Mouse (Mus musculus) intestine, embryonic 14.5 days (tissue): ENCODE measurements around the gene 1700040F15Rik. TPM values are rescaled to one million over a fixed set of nuclear protein-coding genes. Genes with fewer than 3 reads are reported as not detected.
"Not testable (repeated sequence)": the region's sequence is repeated elsewhere in the genome, so short reads cannot be mapped to it uniquely, and the experiment has no call there.

Experiments used
- ATAC-seq: fragments of 200-750 bp; cut with Nextera tagmentation; replicated peaks from 2 replicates; pipeline ENCODE4 v1.8.0; 2017; ENCODE audit warnings: low read depth, moderate number of reproducible peaks, moderate TSS enrichment, moderate library complexity; ENCODE audit not compliant: low FRiP score, low TSS enrichment
- DNase-seq: peaks from one replicate; pipeline ENCODE4 v3.0.0-alpha.2; 2018; ENCODE audit warnings: low spot score
- H3K27ac ChIP-seq: fragments of 300-500 bp; sonication (generic); 2 replicates; pipeline ENCODE4 v1.5.1; 2014; ENCODE audit warnings: low read depth, mild to moderate bottlenecking, control low read depth
- H3K27me3 ChIP-seq: fragments of 300-500 bp; sonication (generic); replicated peaks from 2 replicates; pipeline ENCODE4 v1.6.1; 2014; ENCODE audit warnings: low read length, control low read depth; ENCODE audit not compliant: control insufficient read depth, insufficient read depth
- H3K36me3 ChIP-seq: fragments of 300-500 bp; sonication (generic); 2 replicates; pipeline ENCODE4 v1.6.1; 2014; ENCODE audit warnings: low read length, control low read depth; ENCODE audit not compliant: control insufficient read depth, insufficient read depth
- H3K4me1 ChIP-seq: fragments of 300-500 bp; sonication (generic); replicated peaks from 2 replicates; pipeline ENCODE4 v1.6.1; 2014; ENCODE audit warnings: low read length, control low read depth, mixed read lengths; ENCODE audit not compliant: control insufficient read depth, insufficient read depth
- H3K4me2 ChIP-seq: fragments of 300-500 bp; sonication (generic); 2 replicates; pipeline ENCODE4 v1.6.1; 2014; ENCODE audit warnings: low read length
- H3K4me3 ChIP-seq: fragments of 300-500 bp; sonication (generic); 2 replicates; pipeline ENCODE4 v1.5.1; 2014; ENCODE audit warnings: low read depth, low read length, control low read depth, mixed read lengths
- H3K9ac ChIP-seq: fragments of 300-500 bp; sonication (generic); 2 replicates; pipeline ENCODE4 v1.6.1; 2014; ENCODE audit warnings: mild to moderate bottlenecking, low read length
- H3K9me3 ChIP-seq: fragments of 300-500 bp; sonication (generic); 2 replicates; pipeline ENCODE4 v1.6.1; 2016; ENCODE audit warnings: low read length, control low read depth; ENCODE audit not compliant: control insufficient read depth
- WGBS: fragments of 180-500 bp; shearing (Covaris S2); extraction: QIAGEN DNeasy Blood & Tissue Kit; methylation state at CpG from one replicate; pipeline ENCODE4 v1.1.7; 2014; 5-methylcytosine and 5-hydroxymethylcytosine counted together
- polyA plus RNA-seq: library from polyadenylated mRNA; unstranded; fragments of >200 nt; fragmentation: Nextera tagmentation; extraction: Ambion mirVana; gene quantifications from 2 replicates; pipeline ENCODE4 v1.2.1, GENCODE M21; 2014

Gene 1700040F15Rik
- not detected in 2 replicates for polyA plus RNA-seq

DNA sequence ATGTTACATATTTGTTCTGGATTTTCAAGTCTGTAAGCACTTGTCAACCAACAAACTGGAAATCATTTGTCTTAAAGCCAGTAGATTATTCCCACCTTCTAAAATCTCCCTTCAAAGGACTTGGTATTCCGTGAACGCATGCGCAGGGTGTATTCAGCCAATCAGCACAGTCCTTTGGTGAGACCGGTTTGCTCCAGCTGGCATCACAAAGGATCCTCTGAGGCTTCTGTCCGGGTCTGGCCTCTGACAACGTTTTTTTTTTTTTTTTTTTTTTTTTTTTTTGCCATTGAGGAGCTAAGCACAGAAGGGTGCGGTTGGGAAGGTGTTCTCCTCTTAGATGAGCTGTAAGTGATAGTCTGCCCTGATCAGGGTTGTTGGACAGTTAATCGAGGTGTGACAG is at the start of gene 1700040F15Rik:
1700040F15Rik (plus strand) TSS at position 301 of the 400 bp plus-strand sequence.
- not testable (repeated sequence) for ATAC-seq, H3K9me3 ChIP-seq, DNase-seq, H3K4me2 ChIP-seq, H3K9ac ChIP-seq, H3K4me3 ChIP-seq, H3K4me1 ChIP-seq, H3K27ac ChIP-seq, H3K36me3 ChIP-seq, H3K27me3 ChIP-seq
- WGBS: no CpG with 5 or more reads among the region's 8 CpGs
